Mouse (Mus musculus): ENCODE measurements around the gene Cfap97. TPM values are rescaled to one million over a fixed set of nuclear protein-coding genes. Genes with fewer than 3 reads are reported as not detected.
"Not testable (repeated sequence)": the region's sequence is repeated elsewhere in the genome, so short reads cannot be mapped to it uniquely, and the experiment has no call there.

Gene Cfap97
- polyA plus RNA-seq, 1 experiment from 2014 or later: 18.1 TPM

DNA sequence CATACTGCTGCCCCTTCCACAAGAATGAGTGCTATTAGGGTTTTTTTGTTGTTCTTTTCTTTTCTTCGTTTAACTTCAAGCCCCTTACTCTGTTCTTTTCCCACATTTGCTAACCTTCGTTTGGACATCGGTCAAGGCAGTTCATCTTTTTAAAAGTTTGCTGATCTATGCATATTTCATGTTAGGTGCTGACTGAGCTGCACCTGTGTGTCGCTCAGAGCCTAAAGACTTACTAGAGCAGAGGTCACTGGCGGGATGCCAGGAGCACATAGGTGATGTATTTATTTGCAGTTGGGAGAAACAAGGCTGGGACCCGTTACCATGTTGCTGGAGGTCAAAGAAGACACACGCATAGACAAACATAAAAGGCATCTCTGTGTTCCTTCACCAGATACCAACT, 60.6 kb downstream of the Cfap97 start:
- peaks cover 60% of the 10 kb centered on the region for H3K4me1 ChIP-seq
- 50% methylated on average over 7 of the region's 7 CpGs for WGBS
- H3K36me3 ChIP-seq (replicated peaks): peaks cover 24% of the 10 kb centered on the region
- no peak for DNase-seq (ENCODE audit: extremely low spot score, low spot score)
- 0 out of 2 replicates have a peak overlapping the region, but pooled peaks have one; percentile 96 for H3K27ac ChIP-seq
- no peaks in the 10 kb centered on the region for H3K9me3 ChIP-seq
- peaks cover 35% of the 10 kb centered on the region for H3K27me3 ChIP-seq (ENCODE audit: poor library complexity, severe bottlenecking)
- no peak overlapping the region for H3K4me3 ChIP-seq

DNA sequence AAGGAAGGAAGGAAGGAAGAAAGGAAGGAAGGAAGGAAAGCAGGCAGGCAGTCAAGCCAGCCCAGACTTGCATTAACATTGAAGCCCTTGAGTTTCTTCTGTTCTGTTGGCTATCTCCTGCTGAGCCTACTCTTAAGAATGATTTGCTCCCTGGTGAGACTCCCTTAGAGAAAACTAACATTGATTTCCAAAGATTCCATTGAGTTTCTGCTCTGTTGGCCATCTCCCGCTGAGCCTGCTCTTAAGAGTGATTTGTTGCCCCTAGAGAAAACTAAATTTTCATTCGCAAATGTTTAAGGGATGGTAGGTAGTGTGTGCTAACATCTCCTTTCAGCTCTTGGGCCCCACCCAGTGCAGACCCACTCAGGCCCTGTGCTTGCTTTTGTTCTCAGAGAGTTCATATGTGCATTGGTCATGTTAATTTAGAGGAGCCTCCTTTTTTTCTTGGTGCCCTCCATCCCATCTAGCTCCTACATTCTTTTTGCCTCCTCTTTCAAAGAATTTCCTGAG, 62.5 kb downstream of the Cfap97 start:
- Histone ChIP-seq H3K4me3 (no peak overlapping the region), H3K27ac (no peak overlapping the region), H3K9me3 (no peaks in the 10 kb centered on the region), H3K36me3 (replicated peaks) (peaks cover 5% of the 10 kb centered on the region), H3K27me3 (ENCODE audit: poor library complexity, severe bottlenecking) (peaks cover 53% of the 10 kb centered on the region), H3K4me1 (peaks cover 53% of the 10 kb centered on the region)
- 7% methylated on average over 2 of the region's 2 CpGs for WGBS
- DNase-seq (ENCODE audit: extremely low spot score, low spot score): no peak

DNA sequence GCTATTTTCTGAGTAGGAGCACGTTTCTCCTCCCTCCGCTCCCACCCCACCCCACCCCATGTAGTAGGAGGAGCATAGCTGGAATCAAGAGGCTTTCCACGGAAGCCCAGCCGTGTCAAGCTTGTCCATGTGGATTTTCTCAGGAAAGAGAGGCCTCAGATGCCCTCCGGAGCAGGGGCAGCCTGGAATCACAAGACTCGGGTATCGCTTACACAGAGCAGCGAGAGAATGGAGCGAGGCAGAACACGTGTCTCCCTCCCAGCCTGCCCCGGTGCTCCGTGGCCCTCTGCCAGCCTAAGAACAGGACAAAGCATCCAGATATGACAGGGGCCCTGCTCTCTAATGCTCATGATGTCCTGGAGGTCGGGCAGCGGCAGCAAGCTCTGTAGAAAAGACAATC, 65.3 kb downstream of the Cfap97 start:
- Histone ChIP-seq H3K27me3 (ENCODE audit: poor library complexity, severe bottlenecking) (peaks cover 74% of the 10 kb centered on the region), H3K4me1 (peaks cover 28% of the 10 kb centered on the region), H3K36me3 (replicated peaks) (no peaks in the 10 kb centered on the region), H3K27ac (peak overlapping the region; percentile 77), H3K9me3 (no peaks in the 10 kb centered on the region), H3K4me3 (peak overlapping the region; percentile 43)
- WGBS: 5% methylated on average over 14 of the region's 14 CpGs
- peak; percentile 63 for DNase-seq (ENCODE audit: extremely low spot score, low spot score)

DNA sequence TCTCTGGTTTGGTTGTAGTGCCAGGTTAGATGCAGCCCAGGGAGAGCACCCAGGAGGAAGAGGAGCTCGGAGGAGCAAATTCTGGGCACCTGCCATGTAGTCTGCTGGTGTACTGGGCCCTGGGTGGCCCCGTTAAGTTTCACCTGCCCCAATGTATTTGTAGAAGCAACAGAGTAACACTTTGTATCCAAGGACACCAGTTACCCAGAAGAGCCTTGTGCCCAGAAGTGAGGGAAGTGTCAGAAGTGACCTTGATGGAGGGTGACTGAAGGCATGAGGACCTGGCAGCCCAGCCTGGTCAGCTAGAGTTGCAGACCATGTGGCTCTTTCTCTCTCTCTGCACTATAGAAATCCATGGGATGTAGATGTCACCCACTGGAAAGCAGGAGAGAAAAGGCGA, 69.0 kb downstream of the Cfap97 start:
- Histone ChIP-seq H3K4me3 (no peak overlapping the region), H3K4me1 (peaks cover 10% of the 10 kb centered on the region), H3K27ac (no peak overlapping the region), H3K36me3 (replicated peaks) (no peaks in the 10 kb centered on the region), H3K9me3 (no peaks in the 10 kb centered on the region), H3K27me3 (ENCODE audit: poor library complexity, severe bottlenecking) (peaks cover 49% of the 10 kb centered on the region)
- DNase-seq (ENCODE audit: extremely low spot score, low spot score): no peak
- WGBS: 68% methylated on average over 3 of the region's 3 CpGs

DNA sequence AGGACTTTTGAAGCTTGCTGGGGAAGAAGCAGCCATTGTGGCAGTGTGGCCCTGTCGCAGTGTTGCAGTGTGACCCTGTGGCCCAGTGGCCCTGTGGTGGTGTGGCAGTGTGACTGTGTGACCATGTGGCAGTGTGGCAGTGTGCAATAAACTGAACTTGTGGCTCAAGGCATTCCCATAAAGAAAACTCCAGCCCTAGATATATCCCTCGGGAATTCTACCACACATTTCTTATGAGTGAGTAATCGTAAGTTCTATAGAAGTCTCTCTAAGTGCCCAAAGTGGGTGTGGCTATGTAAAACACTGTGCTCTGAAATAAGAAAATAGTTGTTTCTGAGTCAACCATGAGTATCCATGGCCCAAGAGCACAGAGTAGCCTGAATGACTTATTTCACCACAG, 73.9 kb downstream of the Cfap97 start:
- Histone ChIP-seq H3K27ac (no peak overlapping the region), H3K4me3 (no peak overlapping the region), H3K9me3 (no peaks in the 10 kb centered on the region), H3K27me3 (ENCODE audit: poor library complexity, severe bottlenecking) (peaks cover 9% of the 10 kb centered on the region; the same call in 1 of the 2 replicates), H3K4me1 (no peaks in the 10 kb centered on the region), H3K36me3 (replicated peaks) (no peaks in the 10 kb centered on the region)
- DNase-seq (ENCODE audit: extremely low spot score, low spot score): no peak
- WGBS: 84% methylated on average over 3 of the region's 3 CpGs

DNA sequence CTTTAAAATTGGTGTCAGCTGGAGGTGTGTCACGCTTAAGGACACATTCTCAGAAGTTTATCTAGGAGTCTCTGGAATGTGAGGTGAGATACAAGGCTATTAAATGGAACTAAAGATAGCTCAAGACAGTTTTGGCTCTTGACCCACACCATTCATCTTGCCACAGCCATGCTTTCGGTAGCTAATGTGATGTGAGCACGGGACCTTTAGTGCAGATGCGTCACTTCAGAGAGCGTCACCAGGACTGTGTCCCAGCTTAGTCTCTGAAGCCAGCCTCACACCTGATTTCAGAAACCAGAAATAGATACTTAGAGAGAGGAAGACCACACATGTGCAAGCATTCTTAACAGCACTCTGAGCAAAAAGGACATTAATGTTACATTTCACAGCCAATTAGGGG, 75.1 kb downstream of the Cfap97 start:
- Histone ChIP-seq H3K9me3 (no peaks in the 10 kb centered on the region), H3K4me1 (no peaks in the 10 kb centered on the region), H3K4me3 (no peak overlapping the region), H3K27me3 (ENCODE audit: poor library complexity, severe bottlenecking) (no peaks in the 10 kb centered on the region), H3K36me3 (replicated peaks) (no peaks in the 10 kb centered on the region), H3K27ac (no peak overlapping the region)
- WGBS: 88% methylated on average over 5 of the region's 5 CpGs
- DNase-seq (ENCODE audit: extremely low spot score, low spot score): no peak

DNA sequence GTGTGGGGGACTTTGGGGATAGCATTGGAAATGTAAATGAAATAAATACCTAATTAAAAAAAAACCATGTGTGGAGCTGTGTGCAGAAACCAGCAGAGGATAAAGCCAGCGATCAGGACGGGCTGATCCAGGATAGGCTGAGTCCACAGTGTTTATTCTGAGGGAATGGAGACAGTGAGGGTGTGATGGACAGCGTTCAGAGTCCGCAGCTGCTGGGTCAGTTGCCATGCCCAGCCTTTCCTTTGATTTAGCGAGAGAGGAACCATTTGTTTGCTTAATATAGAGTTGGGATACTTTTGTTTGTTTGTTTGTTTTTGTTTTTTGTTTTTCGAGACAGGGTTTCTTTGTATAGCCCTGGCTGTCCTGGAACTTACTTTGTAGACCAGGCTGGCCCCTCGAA, 80.4 kb downstream of the Cfap97 start:
- not testable (repeated sequence) for H3K27ac ChIP-seq; H3K9me3 ChIP-seq; H3K36me3 ChIP-seq (replicated peaks); DNase-seq (ENCODE audit: extremely low spot score, low spot score); H3K4me3 ChIP-seq; H3K4me1 ChIP-seq
- H3K27me3 ChIP-seq (ENCODE audit: poor library complexity, severe bottlenecking): peaks cover 10% of the 10 kb centered on the region; the same call in 1 of the 2 replicates
- WGBS: 81% methylated on average over 7 of the region's 7 CpGs

DNA sequence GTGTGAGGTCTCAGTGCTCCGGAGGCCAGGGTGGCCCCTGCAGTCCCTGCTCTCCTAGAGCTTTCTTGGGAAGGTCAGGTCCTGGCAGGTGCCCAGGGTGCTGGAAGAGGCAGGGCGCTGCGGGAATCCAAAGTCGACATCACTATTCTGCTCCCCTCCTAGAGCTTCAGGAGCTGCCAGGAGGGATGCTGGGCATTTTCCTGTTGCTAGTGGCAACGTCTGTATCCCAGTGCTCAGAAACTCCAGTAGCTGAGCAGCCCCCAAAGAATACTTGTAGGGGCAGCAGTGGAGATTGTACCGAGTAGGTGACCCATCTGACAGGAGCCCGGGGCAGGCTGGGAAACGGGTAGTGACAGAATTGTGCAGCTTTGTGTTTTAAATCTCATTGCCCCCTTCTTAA, 81.2 kb downstream of the Cfap97 start:
- no peak overlapping the region for H3K27ac ChIP-seq
- peaks cover 5% of the 10 kb centered on the region for H3K4me1 ChIP-seq
- no peak for DNase-seq (ENCODE audit: extremely low spot score, low spot score)
- no peaks in the 10 kb centered on the region for H3K9me3 ChIP-seq
- 64% methylated on average over 8 of the region's 8 CpGs for WGBS
- H3K36me3 ChIP-seq (replicated peaks): no peaks in the 10 kb centered on the region
- H3K27me3 ChIP-seq (ENCODE audit: poor library complexity, severe bottlenecking): peaks cover 12% of the 10 kb centered on the region
- H3K4me3 ChIP-seq: no peak overlapping the region

DNA sequence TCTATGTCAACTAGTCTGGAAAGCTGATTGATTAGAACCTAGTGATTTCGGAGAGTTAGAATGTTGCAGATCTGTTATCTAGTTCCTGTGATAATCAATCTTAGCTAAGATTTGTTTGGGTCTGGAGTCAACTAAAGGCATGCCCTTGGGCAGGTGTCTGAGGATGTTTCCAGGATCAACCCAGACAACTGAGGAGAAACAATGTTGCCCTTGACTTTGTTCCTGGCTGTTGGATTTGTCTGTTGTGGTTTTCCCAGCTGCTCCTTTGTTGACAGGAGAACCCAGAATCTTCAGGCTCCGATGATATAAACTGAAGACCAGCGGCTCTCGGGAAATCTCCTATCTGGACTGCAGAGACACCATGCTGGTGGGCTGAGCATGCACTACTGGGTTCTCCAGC, 83.2 kb downstream of the Cfap97 start:
- Histone ChIP-seq H3K9me3 (no peaks in the 10 kb centered on the region), H3K36me3 (replicated peaks) (no peaks in the 10 kb centered on the region), H3K27me3 (ENCODE audit: poor library complexity, severe bottlenecking) (peaks cover 22% of the 10 kb centered on the region), H3K4me3 (no peak overlapping the region), H3K27ac (no peak overlapping the region), H3K4me1 (peaks cover 5% of the 10 kb centered on the region)
- 91% methylated on average over 4 of the region's 4 CpGs for WGBS
- DNase-seq (ENCODE audit: extremely low spot score, low spot score): no peak

DNA sequence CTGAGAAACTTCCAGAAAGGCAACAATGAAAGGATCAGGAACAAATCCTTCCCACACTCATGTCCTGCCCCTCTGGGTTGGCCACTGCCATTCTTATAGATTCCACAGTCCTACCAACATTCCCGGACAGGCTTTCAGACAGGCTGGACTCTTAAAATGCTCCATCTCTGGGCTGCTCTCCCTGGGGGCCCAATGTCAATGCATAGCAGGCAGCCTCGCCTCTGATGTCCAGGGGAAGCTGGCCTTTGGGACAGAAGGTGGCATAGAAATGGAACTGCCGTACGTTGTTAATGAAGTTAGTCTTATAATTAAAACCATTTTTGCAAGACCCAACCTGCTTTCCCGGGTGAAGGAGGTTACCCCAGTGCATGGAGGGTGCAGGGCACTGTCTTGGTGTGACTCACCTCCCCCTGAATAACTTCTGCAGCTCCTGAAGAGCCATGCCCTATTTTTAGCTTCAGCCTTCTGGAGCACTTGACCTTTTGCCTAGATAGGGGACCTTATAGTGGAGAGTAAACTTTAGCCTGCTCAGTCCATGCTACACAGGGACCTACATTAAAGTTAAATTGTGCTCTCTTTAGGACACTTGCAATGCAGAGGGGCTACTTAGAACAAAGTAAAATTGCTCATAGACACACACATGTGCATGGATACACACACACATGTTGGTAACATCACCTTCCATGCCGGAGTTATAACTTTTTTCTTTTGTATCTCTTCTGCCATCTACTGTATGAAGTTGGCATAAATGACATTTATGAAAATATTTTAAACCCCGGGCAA, 85.1 kb downstream of the Cfap97 start:
- no peak for DNase-seq (ENCODE audit: extremely low spot score, low spot score)
- Histone ChIP-seq H3K36me3 (replicated peaks) (no peaks in the 10 kb centered on the region), H3K27me3 (ENCODE audit: poor library complexity, severe bottlenecking) (peaks cover 30% of the 10 kb centered on the region), H3K4me3 (no peak overlapping the region), H3K9me3 (no peaks in the 10 kb centered on the region), H3K27ac (no peak overlapping the region), H3K4me1 (peaks cover 5% of the 10 kb centered on the region)
- 72% methylated on average over 7 of the region's 7 CpGs for WGBS

DNA sequence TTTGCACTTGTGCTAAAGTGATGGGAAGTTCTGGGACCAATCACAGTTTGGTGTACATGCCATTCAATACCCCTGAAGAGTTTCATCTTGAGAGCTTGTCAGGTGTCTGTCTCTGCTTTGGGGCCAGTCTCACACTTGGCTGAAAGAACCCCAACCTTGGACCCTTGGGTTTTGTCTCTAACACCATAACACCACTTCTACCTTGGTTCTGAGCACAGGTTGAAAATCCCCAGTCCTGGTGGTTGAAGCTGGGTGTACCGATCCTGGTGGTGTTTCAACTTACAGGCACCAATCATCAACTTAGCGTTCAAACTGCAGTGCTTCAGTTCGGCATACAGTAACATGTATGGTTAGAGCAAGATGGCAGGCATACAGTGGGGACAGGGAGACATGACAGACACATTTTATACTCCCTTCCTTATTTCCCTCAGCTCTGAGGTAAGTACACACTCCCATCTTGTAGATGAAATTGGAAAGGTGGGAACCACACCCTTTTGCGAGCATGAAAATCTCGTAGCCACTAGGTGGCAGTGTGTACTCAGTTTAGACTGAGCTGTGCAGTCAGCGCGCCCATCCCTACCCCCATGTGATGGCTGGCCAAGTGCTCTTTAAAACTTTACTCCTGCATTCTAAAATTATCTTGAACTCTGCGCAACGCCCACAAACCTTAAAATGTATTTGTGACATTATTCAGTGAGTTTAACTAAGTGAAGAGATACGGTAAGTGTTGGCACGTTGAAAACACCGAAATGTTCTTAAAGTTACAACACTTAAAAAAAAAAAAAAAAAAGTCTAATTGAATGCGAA, 90.2 kb downstream of the Cfap97 start:
- 36% methylated on average over 13 of the region's 13 CpGs for WGBS
- Histone ChIP-seq H3K4me1 (peaks cover 13% of the 10 kb centered on the region), H3K27me3 (ENCODE audit: poor library complexity, severe bottlenecking) (peaks cover 57% of the 10 kb centered on the region), H3K27ac (no peak overlapping the region), H3K9me3 (no peaks in the 10 kb centered on the region), H3K4me3 (no peak overlapping the region), H3K36me3 (replicated peaks) (no peaks in the 10 kb centered on the region)
- peak; percentile 79 for DNase-seq (ENCODE audit: extremely low spot score, low spot score)

DNA sequence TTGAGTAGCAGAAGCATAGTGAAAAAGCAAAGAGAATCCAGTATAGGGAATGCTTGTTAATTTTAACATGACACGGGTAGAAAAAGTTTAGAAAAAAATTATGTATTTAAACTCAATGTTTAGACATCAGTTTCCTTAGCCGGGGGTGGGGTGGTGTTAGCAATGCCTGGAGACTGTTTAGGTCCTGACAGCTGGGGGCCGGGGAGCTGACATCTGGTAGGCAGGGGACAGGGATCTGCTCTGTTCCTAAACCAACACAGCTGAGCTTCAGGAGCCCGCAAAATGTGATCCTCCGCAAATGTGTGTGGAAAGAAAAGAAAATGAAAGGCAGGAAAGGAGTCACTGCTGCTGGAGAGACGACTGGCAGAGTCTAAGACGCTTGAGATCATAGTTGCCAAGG, 91.4 kb downstream of the Cfap97 start:
- H3K9me3 ChIP-seq: no peaks in the 10 kb centered on the region
- H3K4me1 ChIP-seq: peaks cover 16% of the 10 kb centered on the region
- no peak overlapping the region for H3K4me3 ChIP-seq
- no peaks in the 10 kb centered on the region for H3K36me3 ChIP-seq (replicated peaks)
- H3K27me3 ChIP-seq (ENCODE audit: poor library complexity, severe bottlenecking): peaks cover 61% of the 10 kb centered on the region
- DNase-seq (ENCODE audit: extremely low spot score, low spot score): no peak
- 54% methylated on average over 7 of the region's 7 CpGs for WGBS
- H3K27ac ChIP-seq: no peak overlapping the region

Data from forebrain, embryonic 10.5 days (tissue).